15 mouse cellular contexts compared by ENCODE assay signal in genomic region chr6:126981539-126982234, GRCm38 (mm10). TPM values are rescaled to one million over a fixed set of nuclear protein-coding genes. Genes with fewer than 3 reads are reported as not detected.
A peak's percentile ranks its signal among the peaks of the same experiment; 100 is the strongest.
DNase-seq lines count a peak whose midpoint lies in the region; ATAC-seq and TF ChIP-seq lines count a peak whose summit lies in the region.
"Had no signal": no experiment of that assay in that cellular context is flagged by ENCODE, and none has a peak within 500 bp of the region (broad histone marks: within the 10 kb centered on the region; RNA-seq: fewer than 3 reads in every experiment).

No protein-coding gene starts in this region.

- no peak overlapping the region for H3K4me3 ChIP-seq in kidney, embryonic 16.5 days (ENCODE audit: low read length)
- no peak overlapping the region for H3K4me3 ChIP-seq in kidney, embryonic 14.5 days (ENCODE audit: low read length)
- H3K4me3 ChIP-seq in heart, embryonic 16.5 days (ENCODE audit: low read length) = no peak overlapping the region
- no peak overlapping the region for H3K4me3 ChIP-seq in midbrain, postnatal 0 days (ENCODE audit: low read depth, low read length)
- H3K4me3 ChIP-seq: forebrain, embryonic 12.5 days; hindbrain, embryonic 15.5 days; limb, embryonic 10.5 days; stomach, embryonic 15.5 days had no signal

- DNase-seq in lung, postnatal 10 days = peak; percentile 24
- DNase-seq in cerebellum, adult 18-20 months = no peak
- no peak for DNase-seq in ovary, postnatal 14 days (ENCODE audit: low spot score)
- DNase-seq in midbrain, postnatal 0 days (ENCODE audit: low spot score) = no peak
- DNase-seq: adrenal gland, postnatal 36 days; cerebellum, adult 11 months had no signal

- no peaks in the 10 kb centered on the region for H3K36me3 ChIP-seq in kidney, embryonic 16.5 days (ENCODE audit: insufficient read depth, low read length)
- no peaks in the 10 kb centered on the region for H3K36me3 ChIP-seq in kidney, embryonic 14.5 days (ENCODE audit: control insufficient read depth, insufficient read depth, low read length)
- H3K36me3 ChIP-seq in heart, embryonic 16.5 days (ENCODE audit: control insufficient read depth, insufficient read depth) = peaks cover 3% of the 10 kb centered on the region; the same call in 1 of the 2 replicates
- H3K36me3 ChIP-seq in midbrain, postnatal 0 days (ENCODE audit: insufficient read depth, low read length) = no peaks in the 10 kb centered on the region; the same call in 1 of the 2 replicates
- H3K36me3 ChIP-seq: forebrain, embryonic 12.5 days; limb, embryonic 10.5 days; stomach, embryonic 15.5 days had no signal

- no peaks in the 10 kb centered on the region for H3K9me3 ChIP-seq in kidney, embryonic 16.5 days (ENCODE audit: low read length)
- no peaks in the 10 kb centered on the region for H3K9me3 ChIP-seq in kidney, embryonic 14.5 days (ENCODE audit: control insufficient read depth, low read length)
- H3K9me3 ChIP-seq in heart, embryonic 16.5 days (replicated peaks; ENCODE audit: control insufficient read depth, low read length) = no peaks in the 10 kb centered on the region
- H3K9me3 ChIP-seq in midbrain, postnatal 0 days (ENCODE audit: low read length) = no peaks in the 10 kb centered on the region
- H3K9me3 ChIP-seq: forebrain, embryonic 12.5 days; hindbrain, embryonic 15.5 days; limb, embryonic 10.5 days; stomach, embryonic 15.5 days had no signal

- H3K4me1 ChIP-seq in kidney, embryonic 16.5 days (ENCODE audit: insufficient read depth, low read length) = no peaks in the 10 kb centered on the region
- H3K4me1 ChIP-seq in kidney, embryonic 14.5 days (ENCODE audit: control insufficient read depth, insufficient read depth, low read length) = no peaks in the 10 kb centered on the region
- H3K4me1 ChIP-seq in heart, embryonic 16.5 days (ENCODE audit: control insufficient read depth, insufficient read depth, low read length) = peaks cover 5% of the 10 kb centered on the region
- H3K4me1 ChIP-seq in midbrain, postnatal 0 days (ENCODE audit: insufficient read depth, low read length) = no peaks in the 10 kb centered on the region
- H3K4me1 ChIP-seq: forebrain, embryonic 12.5 days; hindbrain, embryonic 15.5 days; limb, embryonic 10.5 days; stomach, embryonic 15.5 days had no signal

- ATAC-seq in kidney, embryonic 16.5 days (ENCODE audit: low FRiP score, low TSS enrichment) = 0 out of 2 replicates have a peak, but pooled peaks have one; percentile 31
- no peak for ATAC-seq in kidney, embryonic 14.5 days (ENCODE audit: low FRiP score, low TSS enrichment)
- ATAC-seq in common myeloid progenitor, adult 5-6 weeks (replicated peaks; ENCODE audit: low read depth, poor library complexity, severe bottlenecking) = peak; percentile 92
- peak; percentile 63 for ATAC-seq in heart, embryonic 16.5 days (replicated peaks; ENCODE audit: extremely low read depth, insufficient read depth, low FRiP score)
- no peak for ATAC-seq in midbrain, postnatal 0 days (ENCODE audit: low FRiP score)

- H3K9ac ChIP-seq in kidney, embryonic 16.5 days (replicated peaks; ENCODE audit: low read length) = no peak overlapping the region
- no peak overlapping the region for H3K9ac ChIP-seq in kidney, embryonic 14.5 days (ENCODE audit: low read depth, low read length)
- no peak overlapping the region for H3K9ac ChIP-seq in heart, embryonic 16.5 days (ENCODE audit: low read length)
- H3K9ac ChIP-seq in midbrain, postnatal 0 days (replicated peaks; ENCODE audit: low read length, poor library complexity, severe bottlenecking) = no peak overlapping the region
- H3K9ac ChIP-seq: forebrain, embryonic 12.5 days; hindbrain, embryonic 15.5 days; stomach, embryonic 15.5 days had no signal

- H3K27ac ChIP-seq in kidney, embryonic 16.5 days (ENCODE audit: low read length) = no peak overlapping the region
- no peak overlapping the region for H3K27ac ChIP-seq in kidney, embryonic 14.5 days (ENCODE audit: low read depth, low read length)
- H3K27ac ChIP-seq in heart, embryonic 16.5 days (ENCODE audit: low read length) = peak overlapping the region; percentile 45; the same call in 1 of the 2 replicates
- no peak overlapping the region for H3K27ac ChIP-seq in midbrain, postnatal 0 days (ENCODE audit: low read depth, low read length)
- H3K27ac ChIP-seq: forebrain, embryonic 12.5 days; hindbrain, embryonic 15.5 days; limb, embryonic 10.5 days; stomach, embryonic 15.5 days had no signal

- H3K4me2 ChIP-seq in kidney, embryonic 16.5 days (replicated peaks; ENCODE audit: low read depth, low read length) = no peak overlapping the region
- no peak overlapping the region for H3K4me2 ChIP-seq in kidney, embryonic 14.5 days (replicated peaks; ENCODE audit: low read depth, low read length)
- H3K4me2 ChIP-seq in heart, embryonic 16.5 days (ENCODE audit: low read depth, low read length) = no peak overlapping the region
- H3K4me2 ChIP-seq in midbrain, postnatal 0 days (ENCODE audit: low read depth, low read length, poor library complexity, severe bottlenecking) = no peak overlapping the region
- H3K4me2 ChIP-seq: forebrain, embryonic 12.5 days; hindbrain, embryonic 15.5 days; stomach, embryonic 15.5 days had no signal

- no peaks in the 10 kb centered on the region for H3K27me3 ChIP-seq in kidney, embryonic 16.5 days (ENCODE audit: insufficient read depth, low read length)
- no peaks in the 10 kb centered on the region for H3K27me3 ChIP-seq in kidney, embryonic 14.5 days (ENCODE audit: control insufficient read depth, insufficient read depth, low read length)
- H3K27me3 ChIP-seq in heart, embryonic 16.5 days (ENCODE audit: control insufficient read depth, insufficient read depth, low read length) = no peaks in the 10 kb centered on the region
- no peaks in the 10 kb centered on the region for H3K27me3 ChIP-seq in midbrain, postnatal 0 days (ENCODE audit: insufficient read depth, low read length)
- H3K27me3 ChIP-seq: forebrain, embryonic 12.5 days; hindbrain, embryonic 15.5 days; stomach, embryonic 15.5 days had no signal

- WGBS in kidney, embryonic 16.5 days = 51% methylated on average over 5 of the region's 5 CpGs
- 58% methylated on average over 5 of the region's 5 CpGs for WGBS in kidney, embryonic 14.5 days
- WGBS in heart, embryonic 16.5 days = 25% methylated on average over 5 of the region's 5 CpGs
- WGBS in midbrain, postnatal 0 days = 67% methylated on average over 5 of the region's 5 CpGs

- no peak for TF ChIP-seq CTCF in midbrain, postnatal 0 days (IDR thresholded peaks at IDR 0.05)

RNA-seq across cellular contexts. Expression of gene Fgf6, which starts 33.7 kb away (rescaled TPM):
- 0.04 and 0.05 TPM in 2 replicates for polyA plus RNA-seq in kidney, embryonic 16.5 days (2015; fragmentation: Nextera tagmentation; extraction: Ambion mirVana)
- not detected in 2 replicates for polyA plus RNA-seq in kidney, embryonic 14.5 days (2014; fragmentation: Nextera tagmentation; extraction: Ambion mirVana)
- not detected in 2 replicates for total RNA-seq in common myeloid progenitor, adult 5-6 weeks (2017)
- 0.13 TPM in 1 of 2 replicates, not detected in the other for polyA plus RNA-seq in heart, embryonic 16.5 days (2015; fragmentation: Nextera tagmentation; extraction: Ambion mirVana)
- not detected in 2 replicates for total RNA-seq in midbrain, postnatal 0 days (2014; rRNA removed)
- not detected in 2 replicates for polyA plus RNA-seq in midbrain, postnatal 0 days (2015; fragmentation: Nextera tagmentation; extraction: Ambion mirVana)
- total RNA-seq: adrenal gland, postnatal 36 days; layer of hippocampus, adult 18-20 months had no signal
- polyA plus RNA-seq: forebrain, embryonic 12.5 days; limb, embryonic 10.5 days; stomach, embryonic 15.5 days had no signal

RNA-seq across cellular contexts. Expression of gene D6Wsu163e, which starts 41.9 kb away (rescaled TPM):
- polyA plus RNA-seq in kidney, embryonic 16.5 days (2015; fragmentation: Nextera tagmentation; extraction: Ambion mirVana) = 18.6 and 19.4 TPM in 2 replicates
- polyA plus RNA-seq in kidney, embryonic 14.5 days (2014; fragmentation: Nextera tagmentation; extraction: Ambion mirVana) = 14.2 and 16.8 TPM in 2 replicates
- 29.9 and 45.7 TPM in 2 replicates for total RNA-seq in common myeloid progenitor, adult 5-6 weeks (2017)
- polyA plus RNA-seq in heart, embryonic 16.5 days (2015; fragmentation: Nextera tagmentation; extraction: Ambion mirVana) = 14.3 and 16.0 TPM in 2 replicates
- total RNA-seq in midbrain, postnatal 0 days (2014; rRNA removed) = 22.0 and 23.9 TPM in 2 replicates
- polyA plus RNA-seq in midbrain, postnatal 0 days (2015; fragmentation: Nextera tagmentation; extraction: Ambion mirVana) = 33.0 and 34.1 TPM in 2 replicates

RNA-seq across cellular contexts. Expression of gene Rad51ap1, which starts 42.3 kb away (rescaled TPM):
- polyA plus RNA-seq in kidney, embryonic 16.5 days (2015; fragmentation: Nextera tagmentation; extraction: Ambion mirVana) = 51.5 and 56.8 TPM in 2 replicates
- polyA plus RNA-seq in kidney, embryonic 14.5 days (2014; fragmentation: Nextera tagmentation; extraction: Ambion mirVana) = 68.0 and 73.8 TPM in 2 replicates
- 152 and 154 TPM in 2 replicates for total RNA-seq in common myeloid progenitor, adult 5-6 weeks (2017)
- 27.8 and 32.8 TPM in 2 replicates for polyA plus RNA-seq in heart, embryonic 16.5 days (2015; fragmentation: Nextera tagmentation; extraction: Ambion mirVana)
- 4.0 and 4.1 TPM in 2 replicates for total RNA-seq in midbrain, postnatal 0 days (2014; rRNA removed)
- 6.2 and 9.8 TPM in 2 replicates for polyA plus RNA-seq in midbrain, postnatal 0 days (2015; fragmentation: Nextera tagmentation; extraction: Ambion mirVana)

Comparison
In these comparisons a context has a peak if more than half of its experiments do, and no peak if none do; other contexts are left out.
1. ATAC-seq: peak in kidney, embryonic 16.5 days (single experiment), common myeloid progenitor, adult 5-6 weeks (single experiment) and heart, embryonic 16.5 days (single experiment); none in kidney, embryonic 14.5 days (single experiment) and midbrain, postnatal 0 days (single experiment).